In the genomic region with DNA sequence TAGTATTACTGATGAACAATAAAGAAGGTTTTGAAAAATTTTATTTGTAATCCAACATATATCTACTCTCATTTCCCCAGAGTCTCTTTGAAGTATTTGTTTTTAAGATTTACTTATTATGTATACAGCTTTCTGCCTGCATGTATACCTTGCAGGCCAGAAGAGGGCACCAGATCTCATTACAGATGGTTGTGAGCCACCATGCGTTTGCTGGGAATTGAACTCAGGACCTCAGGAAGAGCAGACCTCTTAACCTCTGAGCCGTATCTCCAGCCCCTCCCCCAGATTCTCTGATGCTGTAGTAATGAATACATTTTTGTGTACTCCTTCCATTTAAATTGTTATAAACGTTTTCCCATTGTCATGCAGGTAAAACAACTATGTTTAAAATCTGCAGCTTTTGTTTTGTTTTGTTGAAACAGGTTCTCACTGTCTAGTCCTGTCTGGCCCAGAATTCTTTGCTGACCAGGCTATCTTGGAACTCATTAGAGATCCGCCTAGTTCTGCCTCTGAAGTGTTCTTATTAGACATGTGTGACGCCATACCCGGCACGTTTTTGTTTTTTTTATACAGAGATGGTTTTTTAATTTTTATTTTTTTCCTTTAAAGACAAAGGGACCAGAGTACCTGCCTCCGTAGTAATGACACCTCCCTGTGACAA, we compare ENCODE assay signal across 8 mouse cellular contexts. TPM values are rescaled to one million over a fixed set of nuclear protein-coding genes. Genes with fewer than 3 reads are reported as not detected.
A peak's percentile ranks its signal among the peaks of the same experiment; 100 is the strongest.
DNase-seq lines count a peak whose midpoint lies in the region; ATAC-seq and TF ChIP-seq lines count a peak whose summit lies in the region.

No protein-coding gene starts in this region.

- H3K4me1 ChIP-seq in heart, embryonic 15.5 days (replicated peaks), result peaks cover 7% of the 10 kb centered on the region
- H3K4me1 ChIP-seq in ES-E14 (ENCODE audit: control insufficient read depth in 2 of 2, insufficient read depth in 2 of 2, low read length in 2 of 2, poor library complexity in 1 of 2), result peaks cover 0 to 2% of the 10 kb centered on the region in 2 experiments; a peak in 1 of 4 replicates
- peaks cover 9% of the 10 kb centered on the region; the same call in 1 of the 2 replicates for H3K4me1 ChIP-seq in forebrain, embryonic 14.5 days (ENCODE audit: control insufficient read depth, insufficient read depth, low read length)

- no peak overlapping the region for H3K27ac ChIP-seq in heart, embryonic 15.5 days
- no peak overlapping the region for H3K27ac ChIP-seq in ES-E14 (ENCODE audit: insufficient read depth, low read depth, low read length, poor library complexity, severe bottlenecking)
- no peak overlapping the region for H3K27ac ChIP-seq in forebrain, embryonic 14.5 days (ENCODE audit: low read depth, low read length)
- H3K27ac ChIP-seq in macrophage, result no peak overlapping the region

- H3K9ac ChIP-seq in heart, embryonic 15.5 days, result peak overlapping the region; percentile 92; the same call in 1 of the 2 replicates
- no peak overlapping the region for H3K9ac ChIP-seq in ES-E14 (ENCODE audit: insufficient read depth, low read depth, low read length, poor library complexity, severe bottlenecking)
- H3K9ac ChIP-seq in forebrain, embryonic 14.5 days (ENCODE audit: low read length), result peak overlapping the region; percentile 49; the same call in 1 of the 2 replicates

- H3K9me3 ChIP-seq in heart, embryonic 15.5 days (replicated peaks), result 0 out of 2 replicates have a peak, but pooled peaks cover 7% of the 10 kb centered on the region
- H3K9me3 ChIP-seq in ES-E14 (ENCODE audit: control insufficient read depth, insufficient read depth, low read depth, low read length), result no peaks in the 10 kb centered on the region; the same call in 1 of the 2 replicates
- peaks cover 8% of the 10 kb centered on the region; the same call in 1 of the 2 replicates for H3K9me3 ChIP-seq in forebrain, embryonic 14.5 days (replicated peaks; ENCODE audit: control insufficient read depth, low read length)

- peaks cover 22% of the 10 kb centered on the region for H3K79me2 ChIP-seq in macrophage (ENCODE audit: inconsistent target)

- no peak for ATAC-seq in heart, embryonic 15.5 days (replicated peaks; ENCODE audit: insufficient number of reproducible peaks, insufficient read depth, low FRiP score, low read depth)
- ATAC-seq in forebrain, embryonic 14.5 days, result peak; percentile 75

- peak overlapping the region; percentile 99 for H3K4me3 ChIP-seq in heart, embryonic 15.5 days
- H3K4me3 ChIP-seq in ES-E14 (ENCODE audit: insufficient read depth in 1 of 2, low read depth in 1 of 2, low read length in 2 of 2, poor library complexity in 1 of 2, severe bottlenecking in 1 of 2) (peak overlapping the region in 1 of 2 experiments; percentile 83; a peak in 2 of 4 replicates), macrophage (ENCODE audit: inconsistent target) (peak overlapping the region; percentile 98)
- peak overlapping the region; percentile 98 for H3K4me3 ChIP-seq in forebrain, embryonic 14.5 days (ENCODE audit: low read depth, low read length)

- peak overlapping the region; percentile 73 for H3K4me2 ChIP-seq in heart, embryonic 15.5 days
- H3K4me2 ChIP-seq in forebrain, embryonic 14.5 days (ENCODE audit: low read length), result peak overlapping the region; percentile 89

- peaks cover 23% of the 10 kb centered on the region; the same call in 1 of the 2 replicates for H3K36me3 ChIP-seq in heart, embryonic 15.5 days
- peaks cover 9% of the 10 kb centered on the region; the same call in 1 of the 2 replicates for H3K36me3 ChIP-seq in ES-E14 (ENCODE audit: control insufficient read depth, insufficient read depth, low read length, poor library complexity, severe bottlenecking)
- H3K36me3 ChIP-seq in forebrain, embryonic 14.5 days (ENCODE audit: control insufficient read depth, insufficient read depth, low read length), result peaks cover 22% of the 10 kb centered on the region
- H3K36me3 ChIP-seq in macrophage (ENCODE audit: inconsistent target), result peaks cover 18% of the 10 kb centered on the region; the same call in 1 of the 2 replicates

- no peaks in the 10 kb centered on the region for H3K27me3 ChIP-seq in heart, embryonic 15.5 days
- H3K27me3 ChIP-seq in forebrain, embryonic 14.5 days (replicated peaks; ENCODE audit: control insufficient read depth, insufficient read depth, low read length), result no peaks in the 10 kb centered on the region

- in situ Hi-C loops in ES-E14 (cut with MboI; ENCODE audit: low sequenced_read_pairs in 2 of 2, unreplicated experiment in 2 of 2), result no loop called here

- 34% methylated on average over 8 of the region's 8 CpGs for WGBS in heart, embryonic 15.5 days
- 32% methylated on average over 8 of the region's 8 CpGs for WGBS in forebrain, embryonic 14.5 days
- 38% methylated on average over 8 of the region's 8 CpGs for WGBS in macrophage (ENCODE audit: missing documents)

- DNase-seq in heart, postnatal 4 days, result no peak
- DNase-seq in ES-E14 (ENCODE audit: low read depth, low spot score), result no peak
- DNase-seq in forebrain, embryonic 14.5 days (ENCODE audit: low spot score), result no peak
- no peak for DNase-seq in spleen, postnatal 10 days (ENCODE audit: low spot score in 2 of 2)
- DNase-seq in layer of hippocampus, postnatal 25 days (ENCODE audit: extremely low spot score in 1 of 2, low spot score in 1 of 2), result no peak
- DNase-seq in kidney, postnatal 25 days, result no peak

TF ChIP-seq in ES-E14, 5 proteins besides CTCF, POLR2A, EP300 and RAD21:
- 0 out of 2 replicates have a peak, but pooled peaks have one; percentile 29 for TF ChIP-seq MAFK (IDR thresholded peaks at IDR 0.05; ENCODE audit: insufficient read depth, low read depth, low read length)
- no peak for TF ChIP-seq HCFC1 (IDR thresholded peaks at IDR 0.05; ENCODE audit: borderline replicate concordance, insufficient read depth, low read length)
- TF ChIP-seq ZNF384 (IDR thresholded peaks at IDR 0.05; ENCODE audit: low read depth, low read length), result no peak
- TF ChIP-seq ZC3H11A (IDR thresholded peaks at IDR 0.05; ENCODE audit: borderline replicate concordance, low read depth, low read length), result no peak
- TF ChIP-seq CHD2 (IDR thresholded peaks at IDR 0.05; ENCODE audit: low read depth, low read length), result no peak

RNA-seq across cellular contexts. Expression of a gene that starts 0.4 kb away (rescaled TPM):
- 94.2 and 99.6 TPM in 2 replicates for polyA plus RNA-seq in heart, embryonic 15.5 days (2015; fragmentation: Nextera tagmentation; extraction: Ambion mirVana)
- 100 to 1,000 TPM; 188 to 203 TPM for total RNA-seq in heart, postnatal 4 days (2021)
- total RNA-seq in ES-E14 (2012; rRNA removed), result 88.2 and 89.2 TPM in 2 replicates
- polyA plus RNA-seq in forebrain, embryonic 14.5 days (2014; fragmentation: Nextera tagmentation; extraction: Ambion mirVana), result 36.1 and 36.2 TPM in 2 replicates
- total RNA-seq in macrophage (2018; cell fraction: chromatin; rRNA removed), result 10 to 100 TPM in 24 of 26 experiments, 1 to 10 TPM in 2; 9.1 to 53.1 (median 35.0) TPM
- 10 to 100 TPM; 19.2 to 37.2 (median 28.1) TPM for total RNA-seq in macrophage (2018; cell fraction: cytosol; rRNA removed)
- total RNA-seq in macrophage (2018; cell fraction: nucleus; rRNA removed), result 10 to 100 TPM; 12.1 to 48.2 (median 27.0) TPM
- 23.5 to 52.4 TPM (median 43.2 TPM) in 3 replicates for polyA plus RNA-seq in macrophage (2018)
- total RNA-seq in layer of hippocampus, postnatal 25 days (2021), result 10 to 100 TPM; 54.3 to 56.0 TPM

RNA-seq across cellular contexts. Expression of a gene that starts 34.3 kb away (rescaled TPM):
- 68.8 and 71.1 TPM in 2 replicates for polyA plus RNA-seq in heart, embryonic 15.5 days (2015; fragmentation: Nextera tagmentation; extraction: Ambion mirVana)
- total RNA-seq in heart, postnatal 4 days (2021), result 10 to 100 TPM; 23.1 to 23.4 TPM
- total RNA-seq in ES-E14 (2012; rRNA removed), result 3.7 and 6.3 TPM in 2 replicates
- 72.2 and 74.0 TPM in 2 replicates for polyA plus RNA-seq in forebrain, embryonic 14.5 days (2014; fragmentation: Nextera tagmentation; extraction: Ambion mirVana)
- 10 to 100 TPM in 1 of 26 experiments, 1 to 10 TPM in 25; 1.3 to 13.1 (median 3.9) TPM for total RNA-seq in macrophage (2018; cell fraction: chromatin; rRNA removed)
- 10 to 100 TPM; 25.4 to 43.5 (median 34.8) TPM for total RNA-seq in macrophage (2018; cell fraction: cytosol; rRNA removed)
- 10 to 100 TPM in 7 of 26 experiments, 1 to 10 TPM in 19; 3.1 to 12.3 (median 7.4) TPM for total RNA-seq in macrophage (2018; cell fraction: nucleus; rRNA removed)
- 36.6 to 58.6 TPM (median 40.3 TPM) in 3 replicates for polyA plus RNA-seq in macrophage (2018)
- total RNA-seq in layer of hippocampus, postnatal 25 days (2021), result 10 to 100 TPM; 50.3 to 52.2 TPM

RNA-seq across cellular contexts. Expression of a gene that starts 54.5 kb away (rescaled TPM):
- not detected in 2 replicates for polyA plus RNA-seq in heart, embryonic 15.5 days (2015; fragmentation: Nextera tagmentation; extraction: Ambion mirVana)
- not detected for total RNA-seq in heart, postnatal 4 days (2021)
- not detected in 2 replicates for total RNA-seq in ES-E14 (2012; rRNA removed)
- polyA plus RNA-seq in forebrain, embryonic 14.5 days (2014; fragmentation: Nextera tagmentation; extraction: Ambion mirVana), result not detected in 2 replicates
- total RNA-seq in macrophage (2018; cell fraction: chromatin; rRNA removed), result not detected
- not detected for total RNA-seq in macrophage (2018; cell fraction: cytosol; rRNA removed)
- not detected for total RNA-seq in macrophage (2018; cell fraction: nucleus; rRNA removed)
- not detected in 3 replicates for polyA plus RNA-seq in macrophage (2018)
- total RNA-seq in layer of hippocampus, postnatal 25 days (2021), result not detected

RNA-seq across cellular contexts. Expression of a gene that starts 55.6 kb away (rescaled TPM):
- polyA plus RNA-seq in heart, embryonic 15.5 days (2015; fragmentation: Nextera tagmentation; extraction: Ambion mirVana), result 267 and 383 TPM in 2 replicates
- 100 to 1,000 TPM; 390 to 439 TPM for total RNA-seq in heart, postnatal 4 days (2021)
- 2.0 TPM in 2 replicates for total RNA-seq in ES-E14 (2012; rRNA removed)
- 19.8 and 21.9 TPM in 2 replicates for polyA plus RNA-seq in forebrain, embryonic 14.5 days (2014; fragmentation: Nextera tagmentation; extraction: Ambion mirVana)
- total RNA-seq in macrophage (2018; cell fraction: chromatin; rRNA removed), result not detected
- under 1 TPM in 1 of 26 experiments, not detected in 25; 0.10 TPM for total RNA-seq in macrophage (2018; cell fraction: cytosol; rRNA removed)
- total RNA-seq in macrophage (2018; cell fraction: nucleus; rRNA removed), result not detected
- not detected in 3 replicates for polyA plus RNA-seq in macrophage (2018)
- total RNA-seq in layer of hippocampus, postnatal 25 days (2021), result 1 to 10 TPM; 1.2 TPM
